Mouse (Mus musculus) heart, embryonic 10.5 days (tissue): Measurements from ENCODE around the gene Atg4a-ps. TPM values are rescaled to one million over a fixed set of nuclear protein-coding genes. Genes with fewer than 3 reads are reported as not detected.

Experiments
- DNase-seq: peaks from one replicate; pipeline ENCODE4 v3.0.0-alpha.2; 2017; ENCODE audit warnings: low spot score
- H3K27ac ChIP-seq: fragments of 300-500 bp; sonication (generic); 2 replicates; pipeline ENCODE4 v1.5.1; 2016; ENCODE audit warnings: mild to moderate bottlenecking
- H3K27me3 ChIP-seq: fragments of 300-500 bp; sonication (generic); 2 replicates; pipeline ENCODE4 v1.6.1; 2016; ENCODE audit warnings: mild to moderate bottlenecking; ENCODE audit not compliant: poor library complexity, insufficient read depth, severe bottlenecking
- H3K36me3 ChIP-seq: fragments of 300-500 bp; sonication (generic); 2 replicates; pipeline ENCODE4 v1.6.1; 2016; ENCODE audit warnings: mild to moderate bottlenecking, moderate library complexity
- H3K4me1 ChIP-seq: fragments of 300-500 bp; sonication (generic); 2 replicates; pipeline ENCODE4 v1.6.1; 2016; ENCODE audit warnings: mild to moderate bottlenecking
- H3K4me3 ChIP-seq: fragments of 300-500 bp; sonication (generic); 2 replicates; pipeline ENCODE4 v1.5.1; 2016; ENCODE audit warnings: mild to moderate bottlenecking, moderate library complexity
- H3K9me3 ChIP-seq: fragments of 300-500 bp; sonication (generic); 2 replicates; pipeline ENCODE4 v1.6.1; 2016; ENCODE audit warnings: mild to moderate bottlenecking, moderate library complexity
- WGBS: fragments of 180-500 bp; shearing (Covaris S2); methylation state at CpG from one replicate; pipeline ENCODE4 v1.1.7; 2016; 5-methylcytosine and 5-hydroxymethylcytosine counted together
- polyA plus RNA-seq: library from polyadenylated mRNA; unstranded; fragments of >200 nt; fragmentation: Nextera tagmentation; extraction: Ambion mirVana; gene quantifications from 2 replicates; pipeline ENCODE4 v1.2.1, GENCODE M21; 2016

Gene Atg4a-ps
- polyA plus RNA-seq, 1 experiment from 2014 or later, result 0.14 TPM

GRCm38 (mm10) chr3:103623893-103624470 is 21.9 kb downstream of the Atg4a-ps start:
- WGBS, result 83% methylated on average over 10 of the region's 10 CpGs
- H3K9me3 ChIP-seq, result no peaks in the 10 kb centered on the region
- no peaks in the 10 kb centered on the region for H3K36me3 ChIP-seq
- no peak for DNase-seq
- no peak overlapping the region for H3K4me3 ChIP-seq
- H3K27ac ChIP-seq, result no peak overlapping the region
- peaks cover 3% of the 10 kb centered on the region; the same call in 1 of the 2 replicates for H3K27me3 ChIP-seq
- H3K4me1 ChIP-seq, result no peaks in the 10 kb centered on the region

GRCm38 (mm10) chr3:103620101-103620500 is 25.8 kb downstream of the Atg4a-ps start:
- DNase-seq, result no peak
- WGBS, result 70% methylated on average over 11 of the region's 11 CpGs
- no peak overlapping the region for H3K27ac ChIP-seq
- H3K4me1 ChIP-seq, result no peaks in the 10 kb centered on the region
- H3K36me3 ChIP-seq, result no peaks in the 10 kb centered on the region
- H3K27me3 ChIP-seq, result peaks cover 3% of the 10 kb centered on the region; the same call in 1 of the 2 replicates
- H3K9me3 ChIP-seq, result no peaks in the 10 kb centered on the region
- H3K4me3 ChIP-seq, result no peak overlapping the region

- Histone ChIP-seq H3K4me1 (no peaks in the 10 kb centered on the region), H3K36me3 (no peaks in the 10 kb centered on the region), H3K4me3 (no peak overlapping the region), H3K27ac (no peak overlapping the region), H3K27me3 (peaks cover 9% of the 10 kb centered on the region; the same call in 1 of the 2 replicates), H3K9me3 (no peaks in the 10 kb centered on the region)
- 17% methylated on average over 6 of the region's 6 CpGs for WGBS
- DNase-seq, result no peak
Measured at GRCm38 (mm10) chr3:103616981-103617380, 28.9 kb downstream of the Atg4a-ps start.

- Histone ChIP-seq H3K27ac (no peak overlapping the region), H3K4me1 (no peaks in the 10 kb centered on the region), H3K36me3 (no peaks in the 10 kb centered on the region), H3K4me3 (no peak overlapping the region), H3K27me3 (peaks cover 10% of the 10 kb centered on the region; the same call in 1 of the 2 replicates), H3K9me3 (no peaks in the 10 kb centered on the region)
- WGBS, result 75% methylated on average over 4 of the region's 4 CpGs
- no peak for DNase-seq
Measured at GRCm38 (mm10) chr3:103615621-103616020, 30.2 kb downstream of the Atg4a-ps start.

GRCm38 (mm10) chr3:103612636-103613355 is 33.1 kb downstream of the Atg4a-ps start:
- H3K27me3 ChIP-seq, result peaks cover 11% of the 10 kb centered on the region; the same call in 1 of the 2 replicates
- no peak overlapping the region for H3K4me3 ChIP-seq
- H3K36me3 ChIP-seq, result no peaks in the 10 kb centered on the region
- no peaks in the 10 kb centered on the region for H3K9me3 ChIP-seq
- WGBS, result 54% methylated on average over 9 of the region's 9 CpGs
- H3K27ac ChIP-seq, result no peak overlapping the region
- no peak for DNase-seq
- no peaks in the 10 kb centered on the region for H3K4me1 ChIP-seq

- WGBS, result 79% methylated on average over 5 of the region's 5 CpGs
- no peak for DNase-seq
- no peak overlapping the region for H3K4me3 ChIP-seq
- no peaks in the 10 kb centered on the region for H3K4me1 ChIP-seq
- H3K9me3 ChIP-seq, result no peaks in the 10 kb centered on the region
- peaks cover 11% of the 10 kb centered on the region; the same call in 1 of the 2 replicates for H3K27me3 ChIP-seq
- no peaks in the 10 kb centered on the region for H3K36me3 ChIP-seq
- no peak overlapping the region for H3K27ac ChIP-seq
Measured at GRCm38 (mm10) chr3:103610231-103610630, 35.6 kb downstream of the Atg4a-ps start.

- WGBS, result 78% methylated on average over 13 of the region's 13 CpGs
- 0 out of 2 replicates have a peak, but pooled peaks cover 6% of the 10 kb centered on the region for H3K27me3 ChIP-seq
- DNase-seq, result no peak
- no peaks in the 10 kb centered on the region for H3K9me3 ChIP-seq
- no peak overlapping the region for H3K4me3 ChIP-seq
- no peaks in the 10 kb centered on the region for H3K36me3 ChIP-seq
- no peaks in the 10 kb centered on the region for H3K4me1 ChIP-seq
- no peak overlapping the region for H3K27ac ChIP-seq
Measured at GRCm38 (mm10) chr3:103606660-103607595, 38.9 kb downstream of the Atg4a-ps start.

- no peaks in the 10 kb centered on the region for H3K36me3 ChIP-seq
- H3K27ac ChIP-seq, result no peak overlapping the region
- 79% methylated on average over 6 of the region's 6 CpGs for WGBS
- DNase-seq, result no peak
- H3K9me3 ChIP-seq, result no peaks in the 10 kb centered on the region
- 0 out of 2 replicates have a peak, but pooled peaks cover 6% of the 10 kb centered on the region for H3K27me3 ChIP-seq
- peaks cover 2% of the 10 kb centered on the region; the same call in 1 of the 2 replicates for H3K4me1 ChIP-seq
- H3K4me3 ChIP-seq, result no peak overlapping the region
Measured at GRCm38 (mm10) chr3:103606045-103606597, 39.7 kb downstream of the Atg4a-ps start.

- Histone ChIP-seq H3K27me3 (0 out of 2 replicates have a peak, but pooled peaks cover 3% of the 10 kb centered on the region), H3K4me3 (no peak overlapping the region), H3K27ac (no peak overlapping the region), H3K9me3 (no peaks in the 10 kb centered on the region), H3K36me3 (no peaks in the 10 kb centered on the region), H3K4me1 (peaks cover 6% of the 10 kb centered on the region; the same call in 1 of the 2 replicates)
- 81% methylated on average over 1 of the region's 1 CpGs for WGBS
- no peak for DNase-seq
Measured at GRCm38 (mm10) chr3:103601561-103601960, 44.3 kb downstream of the Atg4a-ps start.

GRCm38 (mm10) chr3:103601011-103601410 is 44.9 kb downstream of the Atg4a-ps start:
- Histone ChIP-seq H3K27me3 (0 out of 2 replicates have a peak, but pooled peaks cover 3% of the 10 kb centered on the region), H3K4me1 (peaks cover 6% of the 10 kb centered on the region; the same call in 1 of the 2 replicates), H3K36me3 (no peaks in the 10 kb centered on the region), H3K4me3 (no peak overlapping the region), H3K9me3 (no peaks in the 10 kb centered on the region), H3K27ac (no peak overlapping the region)
- DNase-seq, result no peak
- 24% methylated on average over 7 of the region's 7 CpGs for WGBS

GRCm38 (mm10) chr3:103597586-103597985 is 48.3 kb downstream of the Atg4a-ps start:
- WGBS, result 80% methylated on average over 4 of the region's 4 CpGs
- Histone ChIP-seq H3K36me3 (no peaks in the 10 kb centered on the region), H3K27me3 (0 out of 2 replicates have a peak, but pooled peaks cover 3% of the 10 kb centered on the region), H3K4me3 (no peak overlapping the region), H3K4me1 (peaks cover 6% of the 10 kb centered on the region; the same call in 1 of the 2 replicates), H3K9me3 (no peaks in the 10 kb centered on the region), H3K27ac (no peak overlapping the region)
- DNase-seq, result no peak

- DNase-seq, result no peak
- 76% methylated on average over 7 of the region's 7 CpGs for WGBS
- H3K27me3 ChIP-seq, result 0 out of 2 replicates have a peak, but pooled peaks cover 3% of the 10 kb centered on the region
- no peaks in the 10 kb centered on the region for H3K36me3 ChIP-seq
- no peaks in the 10 kb centered on the region for H3K9me3 ChIP-seq
- no peak overlapping the region for H3K4me3 ChIP-seq
- H3K27ac ChIP-seq, result no peak overlapping the region
- H3K4me1 ChIP-seq, result no peaks in the 10 kb centered on the region
Measured at GRCm38 (mm10) chr3:103595271-103595810, 50.5 kb downstream of the Atg4a-ps start.
